Mouse (Mus musculus) liver, embryonic 14.5 days (tissue): ENCODE measurements around the gene Grid2ip.

Experiments
- CTCF ChIP-seq: IDR thresholded peaks from 2 replicates; pipeline ENCODE4 v1.5.1; 2016; ENCODE audit warnings: antibody characterized with exemption, low read depth, control low read depth
- EP300 ChIP-seq: IDR thresholded peaks from 2 replicates; pipeline ENCODE4 v1.6.1; 2016; ENCODE audit warnings: antibody characterized with exemption, low read depth

- no peak for TF ChIP-seq CTCF
- no peak for TF ChIP-seq EP300
Measured at GRCm38 (mm10) chr5:143422990-143423389, 65.9 kb downstream of the Grid2ip start.
